Mouse (Mus musculus): ENCODE data around the gene Lgals3bp.
"Not testable (repeated sequence)": the region's sequence is repeated elsewhere in the genome, so short reads cannot be mapped to it uniquely, and the experiment has no call there.

The Lgals3bp gene

DNA sequence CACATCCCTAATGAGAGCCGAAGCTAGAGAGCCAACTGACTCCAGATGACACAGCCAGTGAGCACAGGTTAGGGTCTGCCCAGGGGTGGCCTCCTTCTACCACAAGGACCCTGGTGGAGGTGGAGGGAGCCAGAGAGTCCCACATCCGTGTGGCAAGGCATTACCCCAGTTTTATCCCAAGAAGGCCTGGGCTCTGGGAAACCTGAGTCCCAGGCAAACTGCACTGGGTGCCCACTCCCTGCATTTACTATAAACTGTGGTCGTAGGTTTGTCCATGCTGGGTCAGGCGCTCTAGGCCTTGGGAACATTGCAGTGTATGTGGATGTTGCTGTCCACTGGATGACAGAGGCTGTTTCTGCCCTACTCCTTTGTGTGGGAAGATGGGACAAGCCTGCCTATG lies 697 bp downstream of the Lgals3bp start:
- DNase-seq (ENCODE audit: low spot score in 2 of 2) = peak in 1 of 2 experiments; percentile 51

DNA sequence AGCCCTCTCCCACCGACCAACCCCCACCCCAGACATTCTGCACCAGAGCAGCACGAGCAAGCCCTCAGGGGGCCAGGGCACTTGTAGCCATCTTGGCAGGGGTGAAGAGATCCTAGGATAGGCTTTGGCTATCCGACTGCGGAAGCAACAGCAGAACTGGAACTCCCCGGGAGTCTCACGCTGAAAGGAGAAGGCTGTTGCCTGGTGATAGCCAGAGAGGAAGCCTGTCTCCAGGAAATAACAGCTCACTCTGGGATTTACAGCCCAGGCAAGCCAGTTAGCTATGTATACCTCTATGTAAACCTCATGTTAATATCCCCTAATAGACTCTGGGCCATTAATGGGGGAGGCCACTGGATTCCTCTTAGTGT lies 1.3 kb downstream of the Lgals3bp start:
- DNase-seq (ENCODE audit: low spot score in 2 of 2) = peak in 1 of 2 experiments; percentile 55

DNA sequence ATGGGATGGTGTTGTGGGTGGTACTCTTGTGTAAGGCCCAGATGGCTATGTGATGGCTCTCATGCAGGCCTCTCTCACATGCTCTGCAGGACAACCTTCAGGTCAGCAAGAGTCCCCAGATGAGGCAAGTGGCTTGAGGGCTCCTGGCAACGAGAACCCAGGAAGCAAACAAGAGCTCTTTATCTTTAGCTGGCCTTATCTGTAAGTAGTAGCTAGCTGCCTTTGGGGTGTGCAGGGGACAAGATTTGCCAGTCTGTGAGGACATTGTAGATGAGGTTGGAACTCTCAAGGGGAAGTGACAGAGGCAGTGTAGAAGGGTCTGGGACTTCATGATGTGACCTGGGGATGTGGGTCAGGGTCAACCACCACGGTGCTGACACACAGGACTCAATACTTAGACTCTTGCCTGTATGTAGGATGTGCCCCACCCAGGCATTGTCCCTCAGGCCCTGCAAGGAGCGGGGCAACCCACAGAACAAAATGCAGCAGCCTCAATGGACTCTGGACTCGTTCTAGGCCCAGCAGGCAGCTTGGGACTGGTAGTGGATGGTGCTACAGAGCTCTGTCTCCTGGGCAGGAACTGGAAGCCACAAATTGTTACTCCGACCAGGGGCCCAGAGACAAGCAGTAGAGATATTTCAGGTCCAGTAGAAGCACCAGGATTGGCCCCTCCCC lies 1.9 kb downstream of the Lgals3bp start:
- DNase-seq (ENCODE audit: low spot score in 2 of 2) = no peak

DNA sequence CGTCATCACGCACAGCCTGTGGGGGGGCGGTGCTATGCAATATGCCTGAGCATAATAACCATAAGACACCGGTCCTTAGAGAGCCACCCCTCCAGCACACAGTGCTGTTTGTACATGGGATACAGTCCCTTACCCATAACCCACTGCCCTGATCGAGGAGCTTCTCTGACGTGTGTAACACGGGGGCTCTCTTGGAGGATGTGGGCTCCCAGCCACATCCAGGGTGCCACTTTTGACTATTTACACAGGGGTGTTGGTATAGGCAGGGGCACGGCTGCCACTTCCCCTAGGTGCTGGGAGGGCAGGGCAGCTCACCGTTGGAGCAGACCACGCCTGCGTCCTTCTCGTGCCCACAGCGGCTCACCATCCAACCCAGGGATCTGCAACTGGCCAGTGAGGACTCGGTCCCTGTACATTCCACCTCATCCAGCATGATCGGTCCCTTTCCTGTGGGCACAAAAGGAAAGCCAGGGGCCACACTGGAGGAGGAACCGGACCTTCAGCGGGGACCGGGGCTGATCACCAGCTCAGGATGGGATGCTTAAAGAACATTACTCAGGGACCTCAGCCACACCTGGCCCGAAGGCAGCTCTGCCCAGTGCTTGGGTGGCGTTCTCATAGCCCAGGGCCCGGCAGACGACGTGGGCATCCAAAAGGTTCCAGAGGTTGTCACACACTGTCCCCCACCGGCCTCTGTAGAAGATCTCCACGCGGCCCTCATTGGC lies 3.9 kb downstream of the Lgals3bp start:
- peak in 1 of 2 experiments; percentile 52 for DNase-seq (ENCODE audit: low spot score in 2 of 2)

DNA sequence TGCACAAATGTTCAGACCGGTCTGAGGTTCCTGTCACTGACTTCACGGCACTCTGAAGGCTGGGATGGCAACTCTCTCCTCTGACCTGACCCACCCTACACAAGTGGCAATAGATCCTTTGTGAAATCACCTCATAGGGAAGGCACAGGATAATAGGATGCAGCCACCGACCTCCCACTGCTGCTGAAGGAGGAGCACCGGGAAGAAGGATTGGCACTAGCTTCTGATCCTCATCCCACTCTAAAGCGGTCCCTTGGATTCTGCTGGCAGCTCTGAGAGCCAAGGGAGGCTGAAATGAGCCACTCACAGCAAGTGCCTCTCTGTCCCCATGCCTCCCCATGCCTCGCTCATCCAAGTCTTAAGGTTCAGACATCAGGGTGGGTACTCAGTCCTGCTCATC lies 7.4 kb downstream of the Lgals3bp start:
- DNase-seq (ENCODE audit: low spot score in 2 of 2) = no peak

DNA sequence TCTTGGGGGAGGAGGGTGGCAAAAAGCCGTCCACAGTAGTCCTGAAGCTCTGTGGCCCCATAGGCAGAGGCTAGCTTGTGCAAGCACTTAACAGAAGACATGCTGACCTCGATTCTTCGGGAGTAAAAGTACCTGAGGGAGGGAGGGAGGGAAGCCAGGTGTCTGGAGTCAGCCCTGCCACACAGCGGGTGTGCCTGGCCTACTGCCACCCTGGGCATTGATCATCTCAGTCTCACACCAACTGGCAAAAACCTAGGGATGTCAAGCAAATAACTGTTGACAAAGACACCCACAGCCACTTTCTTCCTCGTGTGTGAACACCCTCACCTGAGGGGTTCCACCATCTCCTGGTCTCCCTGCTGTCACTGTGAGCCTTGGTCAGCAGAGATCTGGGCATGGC lies 7.9 kb downstream of the Lgals3bp start:
- DNase-seq (ENCODE audit: low spot score in 2 of 2) = no peak

DNA sequence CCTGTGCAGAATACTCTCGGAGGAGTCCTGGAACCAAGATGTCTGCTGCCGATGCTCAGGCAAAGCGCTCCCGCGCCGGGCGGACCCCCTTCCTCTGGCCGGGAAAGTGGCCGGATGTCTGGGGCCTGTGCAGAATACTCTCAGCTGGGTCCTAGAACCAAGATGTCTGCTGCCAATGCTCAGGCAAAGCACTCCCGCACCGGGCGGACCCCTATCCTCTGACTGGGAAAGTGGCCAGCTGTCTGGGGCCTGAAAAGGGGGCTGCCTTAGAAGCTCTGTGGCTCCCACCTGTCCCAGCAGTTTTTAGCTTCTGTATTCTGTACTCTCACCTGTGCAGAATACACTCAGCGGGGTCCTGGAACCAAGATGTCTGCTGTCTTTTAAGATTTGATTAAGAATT lies 14.1 kb downstream of the Lgals3bp start:
- peak in 1 of 2 experiments; percentile 55 for DNase-seq (ENCODE audit: low spot score in 2 of 2)

DNA sequence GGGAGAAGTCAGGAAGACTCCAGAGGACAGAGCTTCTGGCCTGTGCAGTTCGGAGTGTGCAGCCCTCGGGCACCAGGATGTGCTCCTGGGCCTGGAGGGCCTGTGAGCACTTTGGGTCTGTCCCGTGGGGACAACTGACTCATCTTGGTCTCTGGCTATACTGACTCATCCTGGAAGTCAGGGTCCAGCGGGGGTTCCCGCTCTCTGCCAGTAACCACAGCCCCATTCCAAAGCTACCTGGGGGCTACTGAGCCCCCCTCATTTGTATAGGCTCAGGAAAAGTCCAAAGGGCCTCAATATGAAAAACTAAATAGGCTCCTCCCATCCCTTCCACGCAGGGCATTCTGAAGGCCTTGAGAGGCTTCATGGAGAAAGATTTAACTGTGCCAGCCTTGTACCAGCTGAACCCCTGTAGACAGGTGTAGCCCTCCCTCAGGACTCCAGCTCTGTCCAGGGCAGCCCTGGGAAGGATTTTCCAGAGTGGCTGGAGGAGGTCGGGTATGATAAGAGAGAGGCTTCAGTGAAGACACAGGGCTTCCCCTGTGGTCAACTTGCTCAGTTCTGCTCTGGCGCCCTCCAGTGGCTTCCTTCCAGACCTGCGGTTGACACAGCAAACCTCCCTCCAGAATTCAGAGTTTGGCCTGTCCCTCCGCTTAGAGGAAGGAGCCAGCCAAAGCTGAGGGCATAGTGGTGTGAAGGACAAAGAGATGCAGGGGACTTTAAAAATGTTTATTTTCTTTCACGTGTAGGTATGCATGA lies 22.5 kb downstream of the Lgals3bp start:
- peak; percentile 77 to 90 for DNase-seq (ENCODE audit: low spot score in 2 of 2)

DNA sequence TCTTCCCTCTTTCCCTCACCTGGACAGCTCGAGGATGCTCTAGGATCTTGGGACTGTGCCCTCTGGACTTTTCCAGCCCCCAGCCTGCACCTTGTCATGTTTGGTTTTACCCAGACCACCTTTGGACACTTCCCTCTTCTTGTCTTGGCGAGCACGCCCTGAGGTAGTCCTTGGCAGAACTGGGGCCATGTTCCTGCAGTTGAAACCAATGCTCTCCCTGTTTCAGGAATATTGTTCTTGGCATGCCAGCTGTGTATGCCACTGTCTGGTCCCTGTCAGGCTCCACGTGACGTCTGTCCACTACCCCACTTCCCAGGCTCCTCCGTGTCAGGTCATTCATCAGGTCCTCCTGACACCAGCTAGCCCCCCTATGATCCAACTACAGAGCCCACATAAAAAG lies 23.2 kb downstream of the Lgals3bp start:
- peak in 1 of 2 experiments; percentile 44 for DNase-seq (ENCODE audit: low spot score in 2 of 2)

DNA sequence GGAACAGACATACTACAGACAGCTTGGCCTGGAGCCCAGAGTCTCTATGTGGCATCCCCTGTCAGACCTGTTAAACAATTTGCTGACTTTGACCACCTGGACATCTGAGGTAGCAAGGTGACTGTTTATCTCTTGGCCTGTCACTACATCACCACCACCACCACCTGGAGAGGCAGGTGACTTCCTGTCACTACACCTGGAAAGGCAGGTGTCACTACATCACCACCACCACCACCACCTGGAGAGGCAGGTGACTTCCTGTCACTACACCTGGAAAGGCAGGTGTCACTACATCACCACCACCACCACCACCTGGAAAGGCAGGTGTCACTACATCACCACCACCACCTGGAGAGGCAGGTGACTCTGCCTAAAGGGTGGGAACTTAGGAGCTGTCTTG lies 25.6 kb downstream of the Lgals3bp start:
- DNase-seq (ENCODE audit: low spot score in 2 of 2) = not testable (repeated sequence)

DNA sequence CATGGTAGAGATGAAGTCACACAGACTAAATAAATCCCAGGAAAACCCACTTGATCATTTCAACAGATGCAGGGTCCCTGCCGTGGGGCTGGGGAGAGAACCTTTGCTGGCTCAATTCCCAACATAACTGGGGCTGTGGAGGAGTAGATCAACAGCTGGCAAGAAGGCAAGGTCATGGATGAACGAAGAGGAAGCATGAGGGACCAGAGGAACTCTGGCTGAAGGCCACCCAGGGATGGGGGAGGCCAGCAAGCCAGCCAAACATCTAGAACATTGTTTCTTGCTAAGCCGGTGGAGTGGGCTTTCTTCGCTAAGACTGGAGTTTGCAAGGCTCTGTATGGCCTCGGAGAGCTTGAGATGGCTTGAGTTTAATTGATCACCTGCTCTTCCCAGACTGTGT lies 26.0 kb downstream of the Lgals3bp start:
- DNase-seq (ENCODE audit: low spot score in 2 of 2) = peak; percentile 55 to 56

DNA sequence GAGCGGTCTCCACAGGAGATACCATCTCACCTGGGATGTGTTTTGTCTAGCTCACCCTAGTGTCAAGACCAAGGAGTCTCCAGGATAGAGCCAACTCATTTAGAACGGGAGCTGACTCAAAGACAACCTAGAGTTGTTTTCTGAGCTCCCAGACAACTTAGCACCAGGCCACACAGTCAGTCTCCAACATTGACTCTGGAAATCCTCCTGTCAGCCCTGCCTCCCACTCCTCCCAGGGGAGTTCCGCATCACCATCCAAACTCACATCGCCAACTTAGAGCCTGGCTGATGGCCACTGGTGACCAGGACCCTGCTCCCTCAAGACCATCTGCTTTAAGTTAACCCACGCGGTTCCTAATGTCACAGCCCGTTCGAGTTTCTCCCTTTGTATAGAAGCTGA lies 26.4 kb downstream of the Lgals3bp start:
- peak in 1 of 2 experiments; percentile 49 for DNase-seq (ENCODE audit: low spot score in 2 of 2)

DNA sequence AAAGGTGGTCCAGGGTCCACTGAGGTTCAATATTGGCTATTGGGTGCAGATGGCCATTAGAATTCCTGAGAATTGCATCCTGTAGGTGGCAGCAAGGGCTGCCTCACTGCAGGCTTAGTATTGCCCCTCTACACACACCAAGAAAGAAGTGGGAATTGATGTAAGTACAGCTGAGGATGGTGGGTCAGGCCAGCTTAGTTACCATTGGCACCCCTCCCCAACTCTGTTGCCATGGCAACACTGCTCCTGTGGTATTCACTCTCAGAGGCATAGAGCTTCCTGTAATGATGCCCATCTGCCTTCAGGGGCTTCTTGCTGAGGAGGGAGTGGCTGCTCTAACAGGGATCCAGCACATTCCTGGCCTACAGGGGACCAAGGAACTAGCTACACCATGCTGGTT lies 26.9 kb downstream of the Lgals3bp start:
- DNase-seq (ENCODE audit: low spot score in 2 of 2) = peak in 1 of 2 experiments; percentile 36

DNA sequence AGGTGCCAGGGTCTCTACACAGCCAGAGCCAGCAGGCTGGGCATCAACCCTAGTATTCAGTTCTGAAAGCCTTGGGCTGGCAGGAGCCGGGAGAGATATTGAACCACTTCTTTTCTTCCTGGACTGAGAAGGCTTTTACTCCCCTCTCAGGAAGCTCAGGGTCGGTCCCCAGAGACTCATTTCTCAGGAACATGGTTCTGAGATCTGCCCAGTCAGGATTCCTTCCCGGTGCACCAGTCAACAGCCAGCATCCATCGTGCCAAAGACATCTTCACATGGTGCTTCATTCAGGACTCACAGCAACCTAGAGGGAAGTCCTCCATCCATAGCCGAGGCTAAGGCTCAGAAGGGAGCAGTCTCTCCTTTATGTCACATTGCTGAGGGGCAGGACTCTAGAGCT lies 27.4 kb downstream of the Lgals3bp start:
- DNase-seq (ENCODE audit: low spot score in 2 of 2) = peak in 1 of 2 experiments; percentile 48

DNA sequence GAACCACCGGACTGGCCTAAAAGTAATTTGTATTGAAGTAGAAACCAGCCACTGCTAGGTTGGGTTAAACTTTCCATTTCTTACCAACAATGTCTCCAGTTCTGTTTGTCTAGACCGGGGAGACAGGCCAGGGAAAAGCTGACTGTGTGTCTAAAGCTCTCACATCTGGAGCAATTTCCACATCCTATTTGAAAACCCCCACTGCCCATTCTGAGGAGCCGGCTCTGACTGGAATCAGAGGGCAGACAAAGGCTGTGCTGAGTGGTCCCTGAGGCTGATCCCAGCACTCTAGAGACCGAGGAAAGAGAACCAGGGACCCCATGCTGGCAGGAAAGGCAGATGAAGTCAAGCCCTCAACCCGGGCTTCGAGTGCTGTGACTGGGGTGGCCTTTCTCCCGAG lies 29.3 kb downstream of the Lgals3bp start:
- no peak for DNase-seq (ENCODE audit: low spot score in 2 of 2)

DNA sequence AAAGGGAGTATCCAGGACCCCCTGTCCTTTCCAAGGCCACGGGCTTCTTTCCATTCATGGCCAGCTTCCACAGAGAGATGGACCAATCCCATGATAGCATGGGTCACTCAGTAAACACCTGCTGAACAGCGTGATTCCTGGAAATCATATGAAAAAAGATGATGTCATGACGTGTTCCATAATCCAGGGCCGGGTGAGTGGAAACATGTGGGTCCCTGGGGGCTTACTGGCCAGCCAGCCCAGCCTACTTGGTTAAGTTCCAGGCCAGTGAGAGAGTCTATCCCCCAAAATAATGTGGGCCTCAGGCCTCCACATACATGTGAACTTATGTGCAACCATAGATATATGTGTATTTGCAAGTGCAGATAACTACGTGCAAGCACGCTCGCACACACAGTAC lies 30.0 kb downstream of the Lgals3bp start:
- no peak for DNase-seq (ENCODE audit: low spot score in 2 of 2)

DNA sequence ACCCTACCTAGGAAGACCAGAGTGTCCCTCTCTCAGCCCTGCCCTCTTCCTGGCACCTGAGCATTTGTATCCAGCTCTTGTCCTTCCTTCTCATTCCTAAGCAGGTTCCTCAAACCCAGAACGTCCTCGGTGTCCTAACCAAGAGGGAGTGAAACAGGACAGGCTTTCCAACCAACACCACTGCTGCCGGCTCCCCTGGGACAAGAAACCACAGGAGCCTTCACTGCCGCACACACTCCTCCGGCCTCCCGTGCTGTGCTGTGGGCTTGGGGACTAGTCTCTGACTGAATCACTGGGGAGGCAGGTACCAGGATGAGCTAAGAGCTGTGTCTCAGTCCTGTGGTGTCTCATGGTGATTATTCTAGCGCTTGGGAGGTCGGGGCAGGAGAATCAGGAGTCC lies 32.2 kb downstream of the Lgals3bp start:
- DNase-seq (ENCODE audit: low spot score in 2 of 2) = no peak

DNA sequence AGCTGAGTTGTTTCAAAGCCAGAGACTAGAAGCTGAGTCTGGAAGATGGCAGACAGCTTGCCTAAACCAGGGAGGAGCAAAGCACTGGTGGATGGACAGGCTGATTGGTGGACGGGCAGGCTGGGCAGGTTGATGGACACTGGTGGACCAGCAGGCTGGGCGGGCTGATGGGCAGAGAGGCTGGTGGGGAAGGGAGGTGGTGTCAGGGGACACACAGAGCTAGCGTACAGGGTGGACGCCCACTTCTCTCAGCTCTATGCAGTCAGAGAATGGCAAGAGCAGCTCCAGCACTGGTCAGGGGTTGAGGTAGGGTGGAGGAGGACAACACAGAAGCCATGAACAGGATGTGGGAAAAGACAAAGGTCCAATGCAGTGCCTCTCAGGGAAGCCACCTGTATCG lies 32.6 kb downstream of the Lgals3bp start:
- DNase-seq (ENCODE audit: low spot score in 2 of 2) = no peak

DNA sequence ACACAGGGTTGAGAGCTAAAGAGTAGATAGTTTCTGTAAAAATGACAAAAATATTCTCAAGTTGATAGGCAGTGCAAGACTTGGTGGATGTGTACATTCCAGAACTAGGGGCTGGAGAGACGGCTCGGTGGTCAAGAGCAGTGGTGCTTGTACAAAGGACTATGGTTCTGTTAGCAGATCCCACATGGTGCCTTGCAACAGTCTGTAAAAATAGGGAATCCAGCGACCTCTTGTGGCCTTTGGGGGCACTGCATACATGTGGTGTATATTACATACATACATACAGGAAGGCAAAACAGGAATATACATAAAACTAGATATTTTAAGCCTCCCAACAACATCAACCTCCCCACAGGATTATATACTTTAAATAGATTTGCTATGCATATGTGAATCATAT lies 33.6 kb downstream of the Lgals3bp start:
- no peak for DNase-seq (ENCODE audit: low spot score in 2 of 2)

DNA sequence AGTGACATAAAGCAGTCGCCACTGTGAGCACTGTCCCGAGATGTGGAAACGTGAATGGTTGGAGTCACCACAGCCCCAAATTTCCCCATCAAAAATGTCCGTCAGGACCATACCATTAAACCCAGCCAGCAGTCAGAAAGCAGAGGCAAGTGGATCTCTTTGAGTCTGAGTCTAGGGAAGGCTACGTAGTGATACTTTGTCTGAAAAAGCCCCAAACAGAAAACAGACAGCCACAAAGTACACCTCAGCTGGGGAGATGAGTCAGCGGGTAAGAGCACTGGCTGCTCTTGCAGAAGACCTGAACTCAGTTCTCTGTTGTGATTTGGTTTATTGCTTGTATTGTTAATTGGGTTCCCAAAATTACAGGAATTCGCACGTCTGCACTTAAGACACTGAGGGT lies 35.3 kb downstream of the Lgals3bp start:
- DNase-seq (ENCODE audit: low spot score in 2 of 2) = no peak

DNA sequence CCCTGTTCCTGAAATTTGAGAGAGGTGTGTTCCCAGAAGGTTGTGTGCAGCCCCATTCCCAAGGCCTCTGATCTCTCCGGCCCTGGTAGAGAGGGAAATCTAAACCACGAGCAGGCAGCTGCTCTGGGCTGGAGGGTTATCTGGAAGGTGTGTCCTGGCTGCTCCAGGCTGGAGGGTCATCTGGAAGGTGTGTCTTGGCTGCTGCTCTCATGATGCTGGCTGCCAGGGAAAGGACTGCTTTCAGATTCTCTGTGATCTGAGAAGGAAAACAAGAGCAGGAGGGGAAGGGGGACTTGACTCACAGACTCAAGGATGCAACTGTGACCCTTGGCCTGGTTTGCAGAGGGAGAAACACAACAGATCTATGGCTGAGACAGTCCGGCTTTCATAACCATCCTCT lies 35.8 kb downstream of the Lgals3bp start:
- no peak for DNase-seq (ENCODE audit: low spot score in 2 of 2)

DNA sequence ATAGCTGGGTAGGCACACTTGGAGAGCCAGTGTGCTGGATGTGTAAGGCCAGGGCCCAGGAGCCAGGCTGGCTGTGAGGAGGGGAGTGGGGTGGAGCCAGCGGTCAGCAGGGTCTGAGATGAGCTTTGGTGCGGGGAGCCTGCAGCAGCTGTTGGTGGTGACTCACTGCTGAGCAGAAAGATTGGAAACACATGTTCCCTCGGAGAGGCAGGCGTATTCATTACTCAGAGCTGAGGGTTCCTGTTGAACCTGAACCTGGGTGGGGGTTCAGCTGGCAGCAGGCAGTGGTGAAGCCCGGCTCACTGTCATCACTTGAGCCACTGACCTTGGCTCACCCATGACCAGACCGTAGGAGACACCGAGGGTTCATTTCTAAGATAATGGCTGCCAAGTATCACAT lies 36.7 kb downstream of the Lgals3bp start:
- peak in 1 of 2 experiments; percentile 61 for DNase-seq (ENCODE audit: low spot score in 2 of 2)

DNA sequence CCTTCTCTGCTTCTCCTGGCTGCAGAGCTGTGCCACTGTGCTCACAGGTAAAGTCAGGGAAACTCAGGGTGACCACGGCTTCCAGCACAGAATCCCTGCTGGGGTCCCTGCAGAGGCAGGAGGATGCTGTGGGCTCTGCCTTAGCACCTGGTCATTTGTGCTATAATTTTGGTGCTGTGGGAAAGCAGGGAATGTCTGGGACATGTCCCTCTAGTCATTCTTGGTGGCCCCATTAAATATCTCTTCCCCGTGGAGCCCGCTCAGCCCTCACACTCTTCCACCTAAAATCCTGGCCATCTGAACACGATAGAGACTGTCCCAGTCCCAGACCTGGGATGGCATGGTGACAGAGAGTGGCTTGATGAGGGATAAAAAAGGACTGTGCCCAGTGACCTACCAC lies 37.9 kb downstream of the Lgals3bp start:
- DNase-seq (ENCODE audit: low spot score in 2 of 2) = no peak
